Mouse (Mus musculus) stomach, embryonic 16.5 days (tissue): ENCODE data around the gene Ina. TPM values are rescaled to one million over a fixed set of nuclear protein-coding genes. Genes with fewer than 3 reads are reported as not detected.

ENCODE experiments used
- polyA plus RNA-seq: library from polyadenylated mRNA; unstranded; fragments of >200 nt; fragmentation: Nextera tagmentation; extraction: Ambion mirVana; gene quantifications from 2 replicates; pipeline ENCODE4 v1.2.1, GENCODE M21; 2015

Gene Ina
- polyA plus RNA-seq, 1 experiment from 2014 or later = 6.5 TPM

Other genes with a start within 250 kb of the Ina start
- gene Nt5c2, start 455 bp downstream of the Ina start, polyA plus RNA-seq = 86.4 and 91.2 TPM in 2 replicates
- 11.5 and 11.8 TPM in 2 replicates for gene Pcgf6, start 36.2 kb downstream of the Ina start, polyA plus RNA-seq
- 2.2 and 3.1 TPM in 2 replicates for gene Taf5, start 53.0 kb downstream of the Ina start, polyA plus RNA-seq
- 1,055 and 1,395 TPM in 2 replicates for gene Usmg5, start 75.9 kb downstream of the Ina start, polyA plus RNA-seq
- 7.8 and 8.4 TPM in 2 replicates for gene Pdcd11, start 76.1 kb downstream of the Ina start, polyA plus RNA-seq
- gene Calhm2, start 123.6 kb downstream of the Ina start, polyA plus RNA-seq = 7.8 and 7.9 TPM in 2 replicates
- gene Calhm1, start 129.6 kb downstream of the Ina start, polyA plus RNA-seq = not detected in 2 replicates
- not detected in 2 replicates for gene Calhm3, start 143.1 kb downstream of the Ina start, polyA plus RNA-seq
- gene Neurl1a, start 164.1 kb downstream of the Ina start, polyA plus RNA-seq = 5.9 and 6.8 TPM in 2 replicates